Mouse (Mus musculus) cerebellum, adult 11-12 months (tissue): ENCODE data around the gene Crlf1.

Experiments used
- DNase-seq: peaks from one replicate; pipeline ENCODE4 v3.0.0; 2022

Gene Crlf1

DNA sequence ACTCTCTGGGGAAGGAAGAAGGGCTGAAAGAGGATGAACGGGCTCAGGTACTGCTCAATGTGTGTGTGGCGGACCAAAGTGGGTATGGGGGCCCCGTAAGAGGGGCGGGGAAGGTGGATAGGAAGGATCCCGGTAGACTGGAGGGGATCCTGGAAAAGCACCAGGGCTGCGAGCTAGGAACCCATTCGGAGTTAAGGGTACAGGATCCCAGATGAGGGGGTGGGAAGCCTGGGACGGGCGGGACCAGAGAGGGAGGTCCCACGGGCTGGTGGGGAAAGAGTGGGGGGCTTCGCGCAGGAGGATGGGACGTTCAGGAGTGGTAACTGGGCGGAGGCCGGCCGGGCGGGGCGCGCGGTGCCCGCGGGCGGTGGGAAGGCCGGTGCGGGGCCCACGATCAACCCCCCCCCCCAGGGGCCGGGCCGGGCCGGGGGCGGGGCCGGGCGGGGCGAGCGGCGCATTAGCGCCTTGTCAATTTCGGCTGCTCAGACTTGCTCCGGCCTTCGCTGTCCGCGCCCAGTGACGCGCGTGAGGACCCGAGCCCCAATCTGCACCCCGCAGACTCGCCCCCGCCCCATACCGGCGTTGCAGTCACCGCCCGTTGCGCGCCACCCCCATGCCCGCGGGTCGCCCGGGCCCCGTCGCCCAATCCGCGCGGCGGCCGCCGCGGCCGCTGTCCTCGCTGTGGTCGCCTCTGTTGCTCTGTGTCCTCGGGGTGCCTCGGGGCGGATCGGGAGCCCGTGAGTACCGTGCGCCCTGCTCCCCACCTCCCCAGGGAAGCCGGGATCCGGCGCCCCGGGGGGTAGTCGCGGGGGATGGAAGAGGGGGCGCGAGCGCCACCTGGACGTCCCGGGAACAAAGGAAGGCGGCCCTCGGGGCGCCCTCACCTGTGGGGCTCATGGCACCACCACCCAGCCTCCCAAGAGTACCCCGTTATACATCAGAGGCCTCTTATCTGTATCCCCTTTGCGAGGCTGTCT is at the start of gene Crlf1:
Crlf1 (plus strand) TSS at position 495 of the 977 bp plus-strand sequence.
- DNase-seq: no peak

DNA sequence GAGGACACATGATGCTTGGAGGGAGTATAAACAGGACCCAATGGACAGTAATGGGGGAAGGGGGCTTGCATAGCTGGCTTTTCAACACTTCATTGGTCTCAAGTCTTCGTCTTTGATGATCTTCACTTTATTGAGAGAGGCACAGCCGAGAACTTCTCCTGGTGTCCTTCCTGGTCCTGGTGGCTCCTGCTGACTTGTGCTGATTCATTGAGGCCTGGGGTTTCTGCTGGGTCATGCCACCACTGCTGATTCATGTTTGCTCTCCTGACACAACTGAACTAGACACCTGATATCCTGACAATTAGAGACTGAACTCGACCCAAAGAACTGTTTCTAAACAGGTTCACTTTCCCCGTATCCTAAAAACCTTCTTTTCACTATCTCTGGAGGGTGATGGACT is 49.6 kb upstream of the Crlf1 start:
- no peak for DNase-seq

DNA sequence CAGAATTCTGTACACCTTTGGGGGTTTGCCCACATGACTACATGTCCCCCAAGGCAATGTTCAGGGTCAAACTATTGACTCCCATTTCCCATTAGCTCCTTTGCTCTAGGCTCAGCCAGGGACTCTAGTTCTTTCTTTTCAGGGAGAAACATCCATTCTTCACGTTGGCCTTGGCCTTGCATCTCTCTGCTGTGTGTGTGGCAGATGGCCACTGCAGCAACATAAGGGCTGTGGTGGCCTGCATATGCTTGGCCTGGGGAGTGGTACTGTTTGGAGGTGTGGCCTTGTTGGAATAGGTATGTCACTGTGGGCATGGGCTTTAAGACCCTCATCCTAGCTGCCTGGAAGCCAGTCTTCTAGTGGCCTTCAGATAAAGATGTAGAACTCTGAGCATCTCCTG is 47.0 kb upstream of the Crlf1 start:
- no peak for DNase-seq

DNA sequence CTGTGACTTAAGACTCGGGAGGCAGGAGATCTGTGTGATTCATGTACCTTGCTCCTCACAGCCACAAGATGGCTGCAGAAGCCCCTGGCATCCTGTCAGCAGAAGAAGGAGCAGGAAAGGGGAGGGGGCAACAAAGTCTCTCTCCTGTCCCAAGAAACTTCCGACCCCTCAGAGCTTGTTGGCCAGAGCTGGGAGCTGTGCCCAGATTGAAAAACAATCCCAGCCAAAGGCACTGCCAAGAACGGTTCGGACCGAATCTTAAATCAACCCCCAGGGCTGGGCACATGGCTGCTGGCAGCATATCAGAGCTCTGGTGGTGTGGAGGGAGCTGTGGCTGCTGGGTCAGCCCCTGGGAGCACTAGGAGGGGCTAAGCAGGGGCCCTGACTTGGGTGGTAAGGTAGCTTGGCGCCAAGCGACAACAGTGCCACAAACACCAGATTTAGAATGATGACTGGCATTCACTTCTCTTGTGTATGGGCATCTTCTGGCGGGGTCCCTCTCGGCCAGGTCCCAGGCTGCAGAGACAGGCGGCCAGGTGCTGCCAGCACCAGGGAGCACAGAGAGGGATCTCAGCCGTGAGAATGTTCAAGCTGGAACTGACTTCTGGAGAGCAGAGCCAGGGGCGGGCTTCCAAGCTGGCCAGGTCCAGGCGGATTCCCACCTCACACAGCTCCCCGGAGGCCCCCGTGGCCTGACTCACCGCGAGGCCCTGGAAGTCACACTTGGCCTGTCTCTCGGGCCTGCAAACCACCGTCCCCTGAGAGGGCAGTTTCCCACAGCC is 45.1 kb upstream of the Crlf1 start:
- peak; percentile 68 for DNase-seq

DNA sequence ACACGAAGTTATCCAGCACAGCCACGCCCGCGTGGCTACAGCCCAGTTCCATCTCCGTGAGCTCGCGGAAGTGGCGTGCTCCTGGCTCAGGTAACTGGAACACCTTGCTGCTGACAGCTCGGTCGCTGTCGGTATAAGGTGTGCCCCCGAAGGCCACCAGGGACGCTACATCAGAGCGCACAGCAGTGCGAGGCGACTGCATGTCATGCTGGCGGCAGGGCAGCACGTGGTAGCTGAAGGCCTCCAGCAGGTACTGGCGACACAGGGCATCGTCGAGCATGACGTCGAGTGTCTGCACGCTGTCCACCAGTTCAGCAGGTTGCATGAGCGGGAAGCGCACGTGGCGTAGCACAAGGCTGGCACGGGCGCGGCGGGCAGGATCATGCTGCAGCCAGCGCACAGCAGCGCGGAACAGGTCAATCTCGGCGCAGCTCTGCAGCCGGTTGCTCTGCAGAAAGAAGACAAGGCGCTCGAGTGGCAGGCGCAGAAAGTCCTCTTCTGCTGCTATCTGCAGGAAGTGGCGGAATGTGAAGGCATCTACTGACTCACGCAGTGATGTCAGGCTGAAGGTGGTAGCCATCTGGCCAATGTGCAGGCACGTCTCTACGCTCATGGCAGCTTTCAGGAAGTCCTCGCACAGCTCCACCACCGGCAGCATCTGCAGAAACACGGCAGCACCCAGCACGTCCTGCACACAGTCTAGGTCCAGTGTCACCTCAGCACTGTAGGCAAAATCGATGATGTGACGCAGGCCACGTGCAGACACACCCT is 40.6 kb upstream of the Crlf1 start:
- DNase-seq: no peak

DNA sequence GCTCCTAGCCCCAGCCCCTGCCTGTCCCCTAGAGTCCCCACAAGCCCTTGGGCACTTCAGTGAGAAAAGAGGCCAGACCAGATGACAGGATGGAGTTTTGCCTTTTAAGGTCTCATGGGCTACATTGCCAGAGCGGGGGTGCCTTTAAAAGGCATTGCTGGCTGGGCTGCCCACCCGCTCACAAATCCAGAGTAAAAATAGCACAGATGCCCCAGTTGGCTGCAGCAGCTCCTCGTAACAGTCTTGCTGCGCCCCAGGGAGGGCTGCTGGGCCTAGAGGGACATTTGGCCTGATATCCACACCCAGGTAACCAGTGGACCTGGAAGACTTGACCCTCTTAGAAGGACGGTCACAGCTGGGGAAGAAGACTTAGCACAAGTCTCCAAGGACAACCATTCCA is 39.1 kb upstream of the Crlf1 start:
- no peak for DNase-seq

DNA sequence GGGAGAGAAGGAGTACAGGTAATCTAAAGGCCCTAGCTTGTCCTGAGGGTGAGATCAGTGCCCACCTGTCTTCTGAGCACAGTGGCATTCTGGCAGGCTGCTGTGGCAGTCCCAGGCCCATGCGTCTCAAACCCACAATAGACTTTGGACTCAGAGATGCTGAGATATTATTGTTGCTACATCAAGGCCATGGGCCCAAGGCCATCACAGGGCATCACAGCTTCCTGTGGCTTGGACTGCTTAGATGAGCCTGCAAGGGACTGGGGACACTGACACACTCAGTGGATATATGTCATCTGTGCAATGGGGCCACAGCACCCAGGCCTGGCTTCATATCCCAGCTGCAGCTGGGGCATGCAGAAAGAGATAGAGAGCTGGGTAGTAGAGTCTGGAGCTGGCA is 36.0 kb upstream of the Crlf1 start:
- DNase-seq: no peak

DNA sequence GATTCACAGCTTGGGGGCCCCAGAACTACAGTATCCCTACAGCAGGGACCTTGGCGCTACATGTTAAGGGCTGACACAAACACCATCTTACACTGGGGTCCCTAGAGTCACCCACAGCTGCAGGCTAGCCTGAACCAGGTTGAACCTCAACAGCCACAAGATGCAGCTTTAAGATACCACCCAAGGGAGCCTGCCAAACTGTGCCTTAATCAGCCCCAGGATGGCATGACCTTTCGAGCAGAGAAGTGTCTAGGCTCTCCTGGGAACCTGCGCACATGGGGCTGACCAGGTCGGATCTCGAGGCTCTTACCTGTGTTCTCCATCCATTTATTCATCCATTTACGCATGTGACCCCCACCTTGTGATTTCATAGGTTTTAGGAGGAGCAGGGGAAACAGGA is 35.1 kb upstream of the Crlf1 start:
- no peak for DNase-seq

DNA sequence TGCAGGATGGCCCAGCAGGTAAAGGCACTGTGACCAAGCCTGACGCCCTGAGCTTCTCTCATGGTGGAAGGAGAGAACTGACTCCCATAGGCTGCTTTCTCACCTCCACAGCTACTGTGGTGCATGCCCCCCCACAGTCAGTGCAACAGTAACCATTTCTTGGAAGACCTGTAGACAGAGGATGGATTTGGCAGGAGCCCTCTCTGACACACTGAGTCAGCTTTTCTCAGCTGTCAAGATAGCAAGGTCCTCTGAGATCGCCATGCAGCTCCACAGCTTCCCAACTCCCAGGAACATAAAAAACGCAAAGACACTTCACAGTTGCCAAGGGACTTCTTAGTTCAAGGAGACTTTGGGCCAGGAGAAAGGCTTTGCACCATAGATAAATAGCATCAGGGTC is 34.5 kb upstream of the Crlf1 start:
- no peak for DNase-seq

DNA sequence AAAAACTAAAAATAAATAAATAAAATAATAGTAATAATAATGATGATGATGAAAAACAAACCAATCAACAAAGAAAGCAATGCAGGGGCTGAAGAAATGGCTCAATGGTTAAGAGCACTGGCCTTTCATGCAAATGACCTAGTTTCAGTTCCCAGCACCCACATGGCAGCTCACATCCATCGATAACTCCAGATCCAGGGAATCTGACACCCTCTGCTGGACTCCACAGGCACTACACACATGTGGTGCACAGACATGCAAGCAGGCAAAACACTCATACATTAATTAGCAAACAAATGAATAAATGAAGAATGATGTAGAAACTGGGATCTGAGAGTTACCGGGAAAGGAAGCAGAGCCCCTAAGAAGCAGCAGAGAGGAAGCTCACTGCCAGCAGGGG is 33.3 kb upstream of the Crlf1 start:
- no peak for DNase-seq

DNA sequence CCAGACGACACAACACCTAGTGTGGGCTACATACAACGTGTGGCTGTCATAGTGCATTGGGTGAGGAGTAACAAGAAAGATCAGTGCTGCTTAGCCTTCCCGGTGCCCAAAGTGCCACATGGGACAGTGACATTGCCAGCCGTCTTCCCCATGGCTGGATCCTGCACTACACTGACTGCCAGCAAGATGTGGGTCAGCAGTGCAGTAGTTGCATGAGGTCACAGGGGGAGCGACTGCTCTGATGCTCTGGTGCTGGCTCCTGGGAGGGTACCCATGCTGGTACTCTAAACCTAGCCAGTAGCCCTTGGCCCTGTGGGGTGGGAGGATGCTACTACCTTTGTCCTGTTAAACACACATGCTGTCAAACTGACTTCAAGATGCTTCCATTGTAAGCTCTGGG is 32.8 kb upstream of the Crlf1 start:
- no peak for DNase-seq

DNA sequence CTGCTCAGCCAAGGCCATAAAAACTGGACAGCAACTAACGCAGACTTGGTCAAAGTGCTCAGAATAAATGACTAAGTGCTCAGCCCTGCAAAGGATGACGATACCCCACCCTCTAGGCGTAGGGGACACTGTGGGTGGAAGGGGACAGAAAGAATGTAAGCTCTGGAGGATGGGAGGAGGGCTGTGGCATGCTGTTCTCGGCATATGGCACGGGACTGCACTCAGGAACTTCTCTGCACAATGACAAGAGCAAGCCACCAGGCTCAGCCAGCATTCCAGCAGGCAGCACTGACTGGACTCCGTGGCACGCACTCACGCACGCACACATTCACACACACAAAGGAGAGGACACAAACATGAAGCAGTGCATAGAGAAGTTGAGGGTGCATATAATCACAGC is 32.4 kb upstream of the Crlf1 start:
- peak; percentile 66 for DNase-seq

DNA sequence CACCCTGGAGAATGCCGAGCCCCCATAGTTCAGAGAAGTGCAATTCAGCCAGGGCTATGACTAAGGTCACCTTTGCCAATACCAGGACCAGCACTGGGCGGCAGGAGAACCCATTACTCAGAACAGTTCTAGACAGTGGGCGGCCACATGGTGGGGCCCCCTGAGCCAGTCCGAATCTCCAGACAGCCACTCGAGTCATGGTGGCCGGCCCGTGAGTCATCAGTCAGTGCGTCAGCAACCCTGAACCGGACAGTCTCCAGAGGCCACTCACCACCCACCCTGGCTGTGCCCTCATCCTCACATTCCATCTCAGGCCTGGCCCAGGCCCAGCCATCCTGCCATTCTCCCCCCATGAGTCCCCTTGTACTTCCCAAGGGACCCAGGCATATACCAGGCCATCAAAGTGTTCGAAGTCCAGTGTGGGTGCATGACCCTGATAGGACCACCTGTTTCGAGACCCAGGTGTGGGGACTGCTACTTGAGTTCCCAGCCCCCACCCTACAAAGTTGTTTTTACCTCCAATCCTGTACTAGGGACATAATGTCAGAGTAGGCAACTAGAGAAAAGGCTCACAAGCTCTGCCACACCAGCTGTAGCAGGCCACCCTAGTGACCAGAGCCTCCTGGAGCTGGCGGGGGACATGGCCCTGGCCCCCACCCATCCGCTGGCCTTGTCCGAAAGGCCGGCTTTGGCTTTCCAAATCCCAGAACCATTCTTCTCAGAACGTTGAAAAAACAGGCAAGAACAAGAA is 31.0 kb upstream of the Crlf1 start:
- no peak for DNase-seq

DNA sequence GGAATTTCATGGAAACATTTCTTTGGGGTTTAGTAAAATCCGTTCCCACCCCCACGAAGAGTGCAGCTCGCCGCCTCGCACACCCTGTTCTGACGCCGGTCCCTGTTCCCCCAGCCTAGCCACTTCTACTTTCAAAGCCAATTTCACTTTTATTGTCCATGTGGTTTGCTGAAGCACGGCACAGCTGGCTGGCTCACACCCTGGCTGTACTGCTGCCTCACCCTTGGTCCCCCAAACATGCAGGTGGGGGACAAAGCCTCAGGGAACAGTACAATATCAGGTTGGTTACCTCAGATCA is 30.5 kb upstream of the Crlf1 start:
- no peak for DNase-seq

DNA sequence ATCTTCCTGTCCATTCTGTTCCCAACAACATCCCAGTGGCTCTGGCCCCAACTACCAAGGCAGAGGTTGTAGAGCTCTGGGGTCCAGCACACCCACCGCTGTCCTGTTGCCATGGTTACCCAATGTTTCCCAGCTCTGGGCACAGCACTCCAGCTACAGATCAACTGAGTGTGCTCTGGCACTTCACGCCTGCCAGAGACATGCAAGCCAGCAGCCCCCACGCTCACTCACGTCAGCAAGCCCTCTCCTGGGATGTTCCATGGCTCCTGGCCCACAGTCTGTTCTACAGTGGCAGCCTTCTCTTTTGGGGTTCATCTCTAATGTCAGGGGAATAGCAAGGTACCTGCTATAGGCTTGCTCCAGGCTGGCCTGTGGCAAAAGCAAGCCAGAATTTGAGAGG is 29.7 kb upstream of the Crlf1 start:
- DNase-seq: no peak

DNA sequence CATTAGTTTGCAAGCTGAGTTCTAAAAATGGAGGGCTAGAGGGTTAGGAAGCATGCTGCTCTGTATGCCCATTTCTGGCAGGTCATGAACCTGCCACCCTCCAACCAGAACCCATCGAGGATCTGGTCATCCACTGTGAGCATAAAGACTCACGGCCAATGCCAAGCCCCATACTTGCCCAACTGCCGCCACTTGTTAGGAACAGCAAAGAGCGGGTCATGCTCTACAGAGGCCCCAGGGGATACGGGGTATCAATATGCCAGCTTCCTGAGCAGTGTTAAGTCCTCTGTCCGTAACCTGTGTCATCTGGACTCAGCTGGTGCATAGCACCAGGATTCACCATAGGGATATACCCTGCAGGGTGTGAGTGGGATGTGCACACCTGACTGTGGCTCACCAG is 28.8 kb upstream of the Crlf1 start:
- DNase-seq: no peak

DNA sequence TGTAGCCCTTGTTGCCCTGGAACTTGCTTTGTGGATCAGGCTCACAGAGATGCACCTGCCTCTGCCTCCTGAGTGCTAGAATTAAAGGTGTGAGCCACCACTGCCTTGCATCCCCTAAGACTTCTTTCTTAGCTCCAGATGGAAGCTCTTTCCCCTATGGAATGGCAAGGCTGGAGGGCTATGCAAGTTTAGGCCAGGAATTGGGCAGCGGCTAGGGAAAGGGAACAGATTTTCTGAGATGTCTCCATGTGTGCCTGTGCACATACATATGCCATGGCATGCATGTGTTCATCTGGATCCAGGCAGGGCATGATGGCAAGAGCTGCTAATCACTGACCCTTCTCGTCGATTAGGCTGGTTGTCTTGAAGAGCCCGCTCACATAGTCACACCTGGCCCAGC is 27.3 kb upstream of the Crlf1 start:
- DNase-seq: no peak

DNA sequence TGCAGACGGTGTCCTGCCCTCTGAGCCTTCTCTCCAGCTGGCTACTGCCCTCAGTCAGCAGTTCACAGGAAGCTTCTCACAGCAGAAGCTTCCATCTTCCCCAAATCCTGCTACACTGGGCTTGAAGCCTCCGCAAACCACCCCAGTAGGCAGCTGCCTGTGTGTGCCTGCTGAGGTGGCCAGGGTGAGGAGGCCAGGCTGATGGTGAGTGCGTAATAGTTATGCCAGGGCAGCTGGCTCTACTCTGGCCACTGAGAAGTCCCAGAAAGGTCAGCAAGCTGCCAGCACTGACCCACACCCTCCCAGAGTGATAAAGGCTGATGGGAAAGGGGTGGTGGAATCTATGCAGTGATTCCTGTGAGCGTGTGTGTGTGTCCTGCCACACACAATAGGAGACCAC is 26.7 kb upstream of the Crlf1 start:
- no peak for DNase-seq

DNA sequence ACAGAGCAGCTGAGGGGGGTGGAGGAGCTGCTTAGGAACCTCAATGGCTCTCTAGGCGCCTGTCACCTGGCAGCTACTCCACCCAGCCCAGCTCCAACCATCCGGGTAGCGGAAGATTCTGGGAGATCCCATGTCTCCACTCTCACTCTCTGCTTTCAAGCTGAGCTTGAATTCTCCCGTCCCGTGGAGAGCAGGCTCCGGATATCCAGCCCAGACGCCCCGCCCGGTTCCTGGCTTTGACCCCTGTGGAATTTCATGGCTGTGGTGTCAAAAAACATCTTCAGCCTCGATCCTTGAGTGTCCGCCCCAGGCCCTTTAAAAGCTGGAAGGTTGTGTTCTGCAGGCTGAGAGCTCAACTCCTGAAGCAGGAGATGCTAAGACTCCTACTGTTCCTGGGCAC is 26.2 kb upstream of the Crlf1 start:
- DNase-seq: no peak

DNA sequence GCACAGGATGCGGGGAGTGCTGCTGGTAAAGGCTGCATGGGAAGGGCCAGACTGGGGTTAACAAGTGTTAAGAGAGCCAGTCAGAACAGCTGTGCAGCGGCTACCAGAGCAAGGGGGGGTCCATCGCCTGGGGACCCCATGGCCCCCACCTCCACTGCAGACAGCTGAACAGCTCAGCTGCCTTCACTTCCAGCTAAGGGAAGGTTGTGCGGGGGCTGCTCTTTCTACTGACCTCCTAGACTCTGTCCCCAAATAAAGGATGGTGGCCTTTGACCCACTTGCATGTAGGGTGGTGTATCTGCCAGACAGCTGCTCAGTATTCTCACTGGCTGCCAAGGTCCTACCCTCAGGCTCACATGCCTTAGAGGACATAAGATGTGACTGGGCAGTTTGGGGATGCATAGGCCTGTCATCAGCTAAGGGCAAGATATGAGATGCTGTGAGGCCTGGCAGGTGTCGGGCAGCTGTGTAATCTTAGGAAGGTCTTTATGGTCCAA is 25.7 kb upstream of the Crlf1 start:
- DNase-seq: no peak

DNA sequence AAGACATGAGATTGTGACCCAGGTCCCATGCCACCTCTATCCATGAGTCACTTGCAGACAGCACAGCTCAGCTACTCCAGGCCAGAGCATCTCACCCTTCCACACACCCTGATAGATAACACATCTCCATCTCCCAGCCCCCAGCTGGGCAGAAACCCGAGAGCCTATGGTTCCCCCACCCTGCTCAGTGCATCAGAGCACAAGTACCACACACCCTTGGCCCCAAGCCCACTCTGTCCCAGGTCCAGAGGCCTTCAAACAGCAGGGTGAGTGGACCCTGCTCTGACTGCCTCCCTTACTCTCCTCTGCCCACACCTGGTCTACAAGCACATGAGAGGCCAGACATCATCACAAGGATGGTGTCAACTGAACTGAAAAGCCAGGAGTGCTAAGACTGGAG is 25.1 kb upstream of the Crlf1 start:
- DNase-seq: no peak

DNA sequence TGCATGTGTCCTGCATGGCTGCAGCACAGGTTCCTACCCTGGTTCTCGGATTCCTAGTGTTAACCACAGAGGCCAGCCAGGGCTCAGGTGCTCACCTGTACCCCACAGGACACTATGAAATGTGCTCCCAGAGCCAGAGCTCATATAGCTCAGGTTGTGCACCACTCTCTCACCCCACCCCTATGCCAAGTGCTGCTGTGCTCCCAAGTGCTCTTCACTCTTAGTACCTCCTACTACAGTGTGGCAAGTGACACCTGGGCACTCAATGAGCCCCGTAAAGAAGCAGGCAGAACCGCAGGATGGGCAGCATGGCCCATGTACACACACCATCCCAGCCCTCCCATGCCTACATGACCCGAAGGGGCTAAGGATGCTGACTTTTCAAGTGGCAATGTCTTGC is 24.2 kb upstream of the Crlf1 start:
- DNase-seq: no peak
